Mouse (Mus musculus) central nervous system, embryonic 14 days (tissue): ENCODE measurements around the gene B3galt1. TPM values are rescaled to one million over a fixed set of nuclear protein-coding genes. Genes with fewer than 3 reads are reported as not detected.

Experiments
- polyA plus RNA-seq: library from polyadenylated mRNA; depleted of rRNA; stranded (reverse); fragments of >200 nt; gene quantifications from 2 replicates; pipeline ENCODE4 v1.2.3, GENCODE M21; 2012; rRNA removed

The B3galt1 gene
- polyA plus RNA-seq, result 16.6 TPM in 2 replicates

DNA sequence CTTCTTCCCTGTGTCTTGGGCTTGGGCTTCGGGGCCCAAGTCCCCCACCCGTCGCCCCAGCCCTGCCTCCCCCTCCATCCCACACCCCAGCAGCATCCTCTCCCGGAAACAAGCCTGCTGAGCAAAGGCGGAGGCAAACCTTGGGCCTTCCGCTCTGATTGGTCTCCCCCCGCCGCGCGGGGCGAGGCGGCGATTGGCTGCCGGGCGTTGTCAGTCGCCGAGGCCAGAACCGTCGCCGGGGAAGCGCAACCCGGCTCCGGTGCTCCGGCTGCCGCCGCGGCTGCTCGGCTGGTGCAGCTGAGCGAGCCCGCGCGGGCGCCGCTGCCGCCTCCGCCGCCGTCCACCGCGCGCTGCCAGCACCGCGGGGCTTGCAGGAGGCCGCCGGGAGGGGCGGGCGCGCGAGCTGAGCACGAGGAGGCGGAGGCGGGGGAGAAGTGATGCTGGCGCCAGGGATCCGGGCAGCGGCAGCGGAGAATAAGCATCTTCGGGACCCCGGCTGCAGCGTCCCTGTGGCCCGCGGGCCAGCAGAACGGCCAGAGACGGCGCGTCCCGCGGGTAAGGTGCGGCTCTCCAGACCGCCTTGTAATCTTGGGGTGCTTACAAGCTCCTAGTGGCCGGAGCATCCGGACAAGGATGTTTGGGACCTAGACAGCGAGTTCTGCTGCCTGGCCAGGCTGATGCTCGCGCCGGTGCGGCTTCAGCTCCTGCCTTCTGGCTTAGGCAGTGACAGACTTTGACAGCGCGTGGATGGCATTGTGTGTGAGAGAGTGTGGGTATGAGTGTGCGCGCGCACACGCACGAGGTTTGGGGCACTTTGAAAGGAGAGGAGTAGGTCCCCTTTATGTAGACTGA is at the start of gene B3galt1:
B3galt1 (plus strand) TSS at position 392 of the 852 bp plus-strand sequence.

Other genes starting within 250 kb of the B3galt1 start
- gene Gm21830, start 152.1 kb upstream of the B3galt1 start, polyA plus RNA-seq, result not detected in 2 replicates
- not detected in 2 replicates for gene Gm26727, start 132.7 kb upstream of the B3galt1 start, polyA plus RNA-seq
- 0.01 TPM in 1 of 2 replicates, not detected in the other for gene Xirp2, start 119.9 kb upstream of the B3galt1 start, polyA plus RNA-seq